Mouse (Mus musculus) hindbrain, embryonic 15.5 days (tissue): ENCODE results near the gene Imp3. TPM values are rescaled to one million over a fixed set of nuclear protein-coding genes. Genes with fewer than 3 reads are reported as not detected.
A peak's percentile ranks its signal among the peaks of the same experiment; 100 is the strongest.
"Not testable (repeated sequence)": the region's sequence is repeated elsewhere in the genome, so short reads cannot be mapped to it uniquely, and the experiment has no call there.

ENCODE experiments used
- ATAC-seq: fragments of 200-750 bp; cut with Nextera tagmentation; 2 replicates; pipeline ENCODE4 v1.8.0; 2017; ENCODE audit warnings: low read depth, moderate number of reproducible peaks, moderate TSS enrichment; ENCODE audit not compliant: low FRiP score
- H3K27ac ChIP-seq: fragments of 300-500 bp; sonication (generic); replicated peaks from 2 replicates; pipeline ENCODE4 v1.5.1; 2015; ENCODE audit warnings: mild to moderate bottlenecking, inconsistent platforms
- H3K27me3 ChIP-seq: fragments of 300-500 bp; sonication (generic); 2 replicates; pipeline ENCODE4 v1.6.1; 2015; ENCODE audit warnings: control low read depth, inconsistent platforms
- H3K36me3 ChIP-seq: fragments of 300-500 bp; sonication (generic); 2 replicates; pipeline ENCODE4 v1.6.1; 2015; ENCODE audit warnings: control low read depth, inconsistent platforms
- H3K4me1 ChIP-seq: fragments of 300-500 bp; sonication (generic); replicated peaks from 2 replicates; pipeline ENCODE4 v1.6.1; 2015; ENCODE audit warnings: control low read depth, inconsistent platforms
- H3K4me2 ChIP-seq: fragments of 300-500 bp; sonication (generic); 2 replicates; pipeline ENCODE4 v1.6.1; 2015; ENCODE audit warnings: moderate library complexity, mild to moderate bottlenecking, inconsistent platforms
- H3K4me3 ChIP-seq: fragments of 300-500 bp; sonication (generic); 2 replicates; pipeline ENCODE4 v1.5.1; 2015; ENCODE audit warnings: mild to moderate bottlenecking, inconsistent platforms
- H3K9ac ChIP-seq: fragments of 300-500 bp; sonication (generic); 2 replicates; pipeline ENCODE4 v1.6.1; 2015; ENCODE audit warnings: inconsistent platforms
- H3K9me3 ChIP-seq: fragments of 300-500 bp; sonication (generic); 2 replicates; pipeline ENCODE4 v1.6.1; 2016; ENCODE audit warnings: control low read depth, inconsistent platforms
- WGBS: fragments of 180-500 bp; shearing (Covaris S2); methylation state at CpG from one replicate; pipeline ENCODE4 v1.1.7; 2015; 5-methylcytosine and 5-hydroxymethylcytosine counted together
- polyA plus RNA-seq: library from polyadenylated mRNA; unstranded; fragments of >200 nt; fragmentation: Nextera tagmentation; extraction: Ambion mirVana; gene quantifications from 2 replicates; pipeline ENCODE4 v1.2.1, GENCODE M21; 2015

Imp3 gene
- polyA plus RNA-seq, 1 experiment from 2014 or later = 70.7 TPM

- WGBS = 15% methylated on average over 7 of the region's 7 CpGs
- Histone ChIP-seq H3K36me3 (no peaks in the 10 kb centered on the region), H3K4me2 (peak overlapping the region; percentile 46), H3K4me1 (peaks cover 46% of the 10 kb centered on the region), H3K27me3 (peaks cover 6% of the 10 kb centered on the region; the same call in 1 of the 2 replicates), H3K4me3 (peak overlapping the region; percentile 18), H3K9me3 (no peaks in the 10 kb centered on the region), H3K27ac (no peak overlapping the region), H3K9ac (no peak overlapping the region)
- ATAC-seq = peak; percentile 32; the same call in 1 of the 2 replicates
These were observed 12.6 kb upstream of the Imp3 start for GRCm38 (mm10) chr9:56924651-56925027.

GRCm38 (mm10) chr9:56925291-56926024 is 11.8 kb upstream of the Imp3 start:
- Histone ChIP-seq H3K36me3 (no peaks in the 10 kb centered on the region), H3K9me3 (no peaks in the 10 kb centered on the region), H3K4me2 (peak overlapping the region; percentile 46), H3K4me3 (peak overlapping the region; percentile 18), H3K4me1 (peaks cover 46% of the 10 kb centered on the region), H3K9ac (no peak overlapping the region), H3K27me3 (peaks cover 11% of the 10 kb centered on the region; the same call in 1 of the 2 replicates), H3K27ac (no peak overlapping the region)
- 74% methylated on average over 26 of the region's 26 CpGs for WGBS
- ATAC-seq = no peak

- Histone ChIP-seq H3K27ac (no peak overlapping the region), H3K4me3 (no peak overlapping the region), H3K27me3 (peaks cover 13% of the 10 kb centered on the region; the same call in 1 of the 2 replicates), H3K9me3 (no peaks in the 10 kb centered on the region), H3K36me3 (no peaks in the 10 kb centered on the region), H3K4me2 (peak overlapping the region; percentile 89), H3K9ac (no peak overlapping the region), H3K4me1 (peaks cover 46% of the 10 kb centered on the region)
- ATAC-seq = no peak
- 96% methylated on average over 10 of the region's 10 CpGs for WGBS
These were observed 11.3 kb upstream of the Imp3 start for GRCm38 (mm10) chr9:56926025-56926360.

- Histone ChIP-seq H3K4me3 (no peak overlapping the region; the same call in 1 of the 2 replicates), H3K9ac (no peak overlapping the region), H3K4me1 (peaks cover 46% of the 10 kb centered on the region), H3K4me2 (peak overlapping the region; percentile 89), H3K36me3 (no peaks in the 10 kb centered on the region), H3K9me3 (no peaks in the 10 kb centered on the region), H3K27me3 (peaks cover 13% of the 10 kb centered on the region; the same call in 1 of the 2 replicates), H3K27ac (no peak overlapping the region)
- ATAC-seq = no peak
- 87% methylated on average over 10 of the region's 10 CpGs for WGBS
These were observed 10.9 kb upstream of the Imp3 start for GRCm38 (mm10) chr9:56926387-56926786.

- Histone ChIP-seq H3K4me3 (peak overlapping the region; percentile 53), H3K9ac (peak overlapping the region; percentile 43), H3K4me2 (peak overlapping the region; percentile 89), H3K36me3 (no peaks in the 10 kb centered on the region), H3K27ac (peak overlapping the region; percentile 74), H3K4me1 (peaks cover 46% of the 10 kb centered on the region), H3K9me3 (no peaks in the 10 kb centered on the region), H3K27me3 (peaks cover 17% of the 10 kb centered on the region; the same call in 1 of the 2 replicates)
- under 1% methylated on average over 35 of the region's 35 CpGs for WGBS
- 0 out of 2 replicates have a peak, but pooled peaks have one; percentile 13 for ATAC-seq
These were observed 9.9 kb upstream of the Imp3 start for GRCm38 (mm10) chr9:56927191-56928012.

GRCm38 (mm10) chr9:56928041-56928811 is 9.0 kb upstream of the Imp3 start, which contains the start of gene Snx33:
TSS of gene Snx33 (minus strand) at chr9:56928371.
- Histone ChIP-seq H3K36me3 (no peaks in the 10 kb centered on the region), H3K9ac (peak within 1 kb of the TSS; percentile 43), H3K4me3 (peak within 1 kb of the TSS; percentile 53), H3K9me3 (no peaks in the 10 kb centered on the region), H3K4me2 (peak within 1 kb of the TSS; percentile 89), H3K27ac (peak within 1 kb of the TSS; percentile 74), H3K4me1 (peaks cover 46% of the 10 kb centered on the region), H3K27me3 (peaks cover 17% of the 10 kb centered on the region; the same call in 1 of the 2 replicates)
- WGBS = 0% methylated on average over 48 of the region's 50 CpGs
- peak; percentile 76 for ATAC-seq

- 71% methylated on average over 4 of the region's 4 CpGs for WGBS
- Histone ChIP-seq H3K9me3 (no peaks in the 10 kb centered on the region), H3K4me3 (no peak overlapping the region), H3K4me1 (peaks cover 37% of the 10 kb centered on the region), H3K27me3 (peaks cover 17% of the 10 kb centered on the region; the same call in 1 of the 2 replicates), H3K27ac (no peak overlapping the region), H3K4me2 (no peak overlapping the region), H3K9ac (no peak overlapping the region), H3K36me3 (no peaks in the 10 kb centered on the region)
- no peak for ATAC-seq
These were observed 7.8 kb upstream of the Imp3 start for GRCm38 (mm10) chr9:56929496-56929895.

GRCm38 (mm10) chr9:56930556-56930955 is 6.7 kb upstream of the Imp3 start:
- H3K4me2 ChIP-seq = no peak overlapping the region
- H3K27ac ChIP-seq = no peak overlapping the region
- no peak overlapping the region for H3K9ac ChIP-seq
- H3K36me3 ChIP-seq = no peaks in the 10 kb centered on the region
- H3K4me3 ChIP-seq = no peak overlapping the region
- H3K9me3 ChIP-seq = no peaks in the 10 kb centered on the region
- no peak for ATAC-seq
- 81% methylated on average over 1 of the region's 1 CpGs for WGBS
- peaks cover 17% of the 10 kb centered on the region; the same call in 1 of the 2 replicates for H3K27me3 ChIP-seq
- H3K4me1 ChIP-seq = peaks cover 27% of the 10 kb centered on the region

GRCm38 (mm10) chr9:56936861-56937222 is 433 bp upstream of the Imp3 start:
- no peaks in the 10 kb centered on the region for H3K36me3 ChIP-seq
- peak overlapping the region; percentile 66 for H3K27ac ChIP-seq
- H3K27me3 ChIP-seq = no peaks in the 10 kb centered on the region
- WGBS = 19% methylated on average over 6 of the region's 6 CpGs
- peak overlapping the region; percentile 82 for H3K4me3 ChIP-seq
- H3K4me2 ChIP-seq = peak overlapping the region; percentile 78
- H3K4me1 ChIP-seq = peaks cover 24% of the 10 kb centered on the region
- H3K9ac ChIP-seq = peak overlapping the region; percentile 39; the same call in 1 of the 2 replicates
- ATAC-seq = peak; percentile 6; the same call in 1 of the 2 replicates
- H3K9me3 ChIP-seq = no peaks in the 10 kb centered on the region

GRCm38 (mm10) chr9:56938374-56938773 is 1.1 kb downstream of the Imp3 start:
- Histone ChIP-seq H3K27me3 (no peaks in the 10 kb centered on the region), H3K27ac (peak overlapping the region; percentile 93), H3K9ac (peak overlapping the region; percentile 86), H3K9me3 (no peaks in the 10 kb centered on the region), H3K4me2 (peak overlapping the region; percentile 78), H3K4me3 (peak overlapping the region; percentile 82), H3K36me3 (no peaks in the 10 kb centered on the region), H3K4me1 (peaks cover 24% of the 10 kb centered on the region)
- WGBS = 4% methylated on average over 7 of the region's 7 CpGs
- no peak for ATAC-seq

GRCm38 (mm10) chr9:56947481-56947880 is 10.2 kb downstream of the Imp3 start:
- ATAC-seq, H3K9ac ChIP-seq, H3K4me2 ChIP-seq, H3K4me3 ChIP-seq, H3K27me3 ChIP-seq, H3K27ac ChIP-seq, H3K9me3 ChIP-seq, H3K36me3 ChIP-seq: not testable (repeated sequence)
- peaks cover 12% of the 10 kb centered on the region for H3K4me1 ChIP-seq
- WGBS = 30% methylated on average over 3 of the region's 3 CpGs
